Mouse (Mus musculus): ENCODE data around the gene Trmt112.

GRCm38 (mm10) chr19:6892512-6892911 lies 17.0 kb upstream of the Trmt112 start:
- no peak for TF ChIP-seq CTCF (IDR thresholded peaks at IDR 0.05; ENCODE audit: control insufficient read depth, insufficient read depth, low read length)
- no peak for TF ChIP-seq POLR2A (IDR thresholded peaks at IDR 0.05; ENCODE audit: borderline replicate concordance, control insufficient read depth, low read depth, low read length)
